Mouse (Mus musculus) heart, adult 8-10 months (tissue): ENCODE measurements at regions not wholly inside any gene's neighbourhood (a gene's known extent, or its start where the extent isn't known, plus 50 kb on each side); places are given as distances from the start of the nearest gene placed in this dataset.

Experiments
- DNase-seq: peaks from one replicate; pipeline ENCODE4 v3.0.0; 2022; ENCODE audit warnings: low spot score

- no peak for DNase-seq
Measured at GRCm38 (mm10) chr7:142593729-142594375, 61.4 kb downstream of the Mrpl23 start.

- DNase-seq, result no peak
Measured at GRCm38 (mm10) chr7:142595412-142595811, 62.9 kb downstream of the Mrpl23 start.

GRCm38 (mm10) chr7:142596211-142596610, 63.7 kb downstream of the Mrpl23 start:
- no peak for DNase-seq

GRCm38 (mm10) chr7:142597961-142598360, 65.5 kb downstream of the Mrpl23 start:
- no peak for DNase-seq

- DNase-seq, result peak; percentile 14
Measured at GRCm38 (mm10) chr7:142599942-142600341, 66.7 kb downstream of the Igf2 start.

DNA sequence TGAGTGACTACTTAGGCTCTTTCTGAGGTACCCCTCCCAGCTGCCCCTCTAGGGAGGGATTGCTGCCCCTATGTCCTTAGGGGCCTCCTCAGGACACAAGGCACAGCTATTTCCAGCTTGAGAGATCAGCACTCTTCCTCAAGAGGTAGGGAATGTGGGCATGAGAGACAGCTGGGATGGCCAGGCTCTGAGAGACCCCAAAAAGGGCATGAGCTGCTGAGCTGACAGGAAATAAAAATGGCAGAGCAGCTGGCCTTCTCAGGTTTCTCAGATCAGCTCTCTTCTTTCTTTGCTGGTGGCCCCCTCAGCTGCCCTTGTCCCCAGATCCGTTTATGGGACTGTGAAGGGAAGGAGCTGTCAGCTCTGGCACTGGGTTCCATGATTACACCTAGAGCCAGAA, 66.2 kb downstream of the Igf2 start:
- DNase-seq, result no peak
